Mouse (Mus musculus) CD4-positive naive resting alpha-beta T cell, adult 76 days (primary cell): ENCODE results near the gene Gm10271. TPM values are rescaled to one million over a fixed set of nuclear protein-coding genes. Genes with fewer than 3 reads are reported as not detected.

Experiments
- total RNA-seq: library from RNA; stranded (reverse); gene quantifications from one replicate; pipeline ENCODE4 v1.2.4, GENCODE M21; 2023

The Gm10271 gene
- not detected for total RNA-seq

DNA sequence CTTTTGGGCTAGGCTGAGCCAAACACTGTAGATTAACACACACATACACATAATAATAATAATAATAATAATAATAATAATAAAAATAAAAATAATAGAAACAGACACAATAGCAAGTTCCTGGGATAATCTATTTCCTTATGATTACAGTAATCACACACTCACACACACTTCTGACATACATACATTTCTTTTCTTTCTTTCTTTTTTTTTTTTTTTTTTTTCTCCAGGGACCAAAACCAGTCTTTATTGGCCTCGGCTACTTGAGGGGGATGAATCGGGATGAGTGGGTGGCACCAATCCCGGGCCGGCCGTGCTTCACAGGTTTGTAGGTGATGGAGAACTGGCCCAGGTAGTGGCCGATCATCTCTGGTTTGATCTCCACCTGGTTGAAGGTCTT, at the start of gene Gm10271:
Gene Gm10271 (minus strand): TSS at position 101 of the 400 bp plus-strand sequence.

DNA sequence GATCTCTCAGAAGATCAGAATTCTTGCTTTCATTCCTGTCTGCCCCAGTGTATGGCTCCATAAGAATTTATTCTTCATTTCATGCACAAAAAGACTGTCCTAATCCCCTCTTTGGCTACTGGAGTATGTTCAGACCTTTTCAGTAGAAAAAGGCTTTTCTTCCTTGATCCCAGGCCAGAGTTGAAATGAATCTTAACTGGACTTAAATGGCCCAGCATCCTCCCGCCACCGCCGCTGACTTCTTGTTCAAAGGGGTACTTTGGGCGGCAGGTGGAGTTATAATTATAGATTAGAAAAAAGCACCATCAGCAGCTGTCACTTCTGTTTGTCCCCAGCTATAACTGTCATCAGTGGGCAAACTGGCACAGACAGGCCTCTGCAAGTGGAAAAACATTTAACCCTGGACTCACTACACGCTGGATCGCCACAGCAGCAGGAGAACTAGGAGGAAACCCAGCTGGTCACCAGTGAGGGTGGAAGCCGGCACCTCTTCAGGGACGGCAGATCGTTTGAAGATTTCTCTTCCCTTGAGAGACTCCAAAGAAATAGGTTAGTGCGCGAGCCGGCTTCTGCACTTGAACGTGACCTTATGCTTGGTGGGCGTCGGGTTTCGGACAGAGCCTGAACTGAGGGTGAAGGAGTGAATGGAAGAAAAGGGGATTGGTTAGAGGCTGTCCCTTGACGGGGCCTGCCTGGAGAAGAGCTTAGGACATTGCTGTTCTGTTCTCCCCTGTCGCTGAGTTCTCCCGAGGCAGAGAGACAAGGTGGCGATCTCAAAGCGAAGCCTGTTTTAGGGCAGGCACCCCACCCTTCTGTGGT, 14.1 kb upstream of the Gm10271 start, which contains the start of gene Best3:
Gene Best3 (plus strand): TSS at position 51 of the 819 bp plus-strand sequence.

GRCm38 (mm10) chr10:116950009-116950769, 22.2 kb downstream of the Gm10271 start, which contains the start of gene Rab3ip:
Gene Rab3ip (minus strand): TSS chr10:116950769.

Other genes with a start within 250 kb of the Gm10271 start
- gene Myrfl, start 75.7 kb downstream of the Gm10271 start, total RNA-seq, result not detected
- 177 TPM for gene Rab3ip, start 21.8 kb downstream of the Gm10271 start, total RNA-seq
- gene Best3, start 13.7 kb upstream of the Gm10271 start, total RNA-seq, result not detected
- gene Lrrc10, start 72.7 kb upstream of the Gm10271 start, total RNA-seq, result not detected
- 269 TPM for gene Cct2, start 91.2 kb upstream of the Gm10271 start, total RNA-seq
- 32.2 TPM for gene Frs2, start 175.9 kb upstream of the Gm10271 start, total RNA-seq